Mouse (Mus musculus) kidney, embryonic 16.5 days (tissue): ENCODE measurements around the gene Hs3st3a1. TPM values are rescaled to one million over a fixed set of nuclear protein-coding genes. Genes with fewer than 3 reads are reported as not detected.

ENCODE experiments used
- ATAC-seq: fragments of 200-750 bp; cut with Nextera tagmentation; 2 replicates; pipeline ENCODE4 v1.8.0; 2017; ENCODE audit warnings: moderate TSS enrichment; ENCODE audit not compliant: low FRiP score, low TSS enrichment
- H3K27ac ChIP-seq: fragments of 300-500 bp; sonication (generic); 2 replicates; pipeline ENCODE4 v1.5.1; 2014; ENCODE audit warnings: low read length
- H3K27me3 ChIP-seq: fragments of 300-500 bp; sonication (generic); 2 replicates; pipeline ENCODE4 v1.6.1; 2014; ENCODE audit warnings: low read length, control low read depth, mixed read lengths; ENCODE audit not compliant: insufficient read depth
- H3K36me3 ChIP-seq: fragments of 300-500 bp; sonication (generic); 2 replicates; pipeline ENCODE4 v1.6.1; 2014; ENCODE audit warnings: low read length, control low read depth, mixed read lengths; ENCODE audit not compliant: insufficient read depth
- H3K4me1 ChIP-seq: fragments of 300-500 bp; sonication (generic); 2 replicates; pipeline ENCODE4 v1.6.1; 2014; ENCODE audit warnings: low read length, control low read depth, mixed read lengths; ENCODE audit not compliant: insufficient read depth
- H3K4me2 ChIP-seq: fragments of 300-500 bp; sonication (generic); replicated peaks from 2 replicates; pipeline ENCODE4 v1.6.1; 2014; ENCODE audit warnings: low read depth, low read length
- H3K4me3 ChIP-seq: fragments of 300-500 bp; sonication (generic); 2 replicates; pipeline ENCODE4 v1.5.1; 2014; ENCODE audit warnings: mild to moderate bottlenecking, low read length
- H3K9ac ChIP-seq: fragments of 300-500 bp; sonication (generic); replicated peaks from 2 replicates; pipeline ENCODE4 v1.6.1; 2014; ENCODE audit warnings: low read length
- H3K9me3 ChIP-seq: fragments of 300-500 bp; sonication (generic); 2 replicates; pipeline ENCODE4 v1.6.1; 2016; ENCODE audit warnings: low read length, control low read depth
- WGBS: fragments of 180-500 bp; shearing (Covaris S2); extraction: QIAGEN DNeasy Blood & Tissue Kit; methylation state at CpG from one replicate; pipeline ENCODE4 v1.1.7; 2014; 5-methylcytosine and 5-hydroxymethylcytosine counted together
- polyA plus RNA-seq: library from polyadenylated mRNA; unstranded; fragments of >200 nt; fragmentation: Nextera tagmentation; extraction: Ambion mirVana; gene quantifications from 2 replicates; pipeline ENCODE4 v1.2.1, GENCODE M21; 2015

Gene Hs3st3a1
- 1.6 and 1.9 TPM in 2 replicates for polyA plus RNA-seq

DNA sequence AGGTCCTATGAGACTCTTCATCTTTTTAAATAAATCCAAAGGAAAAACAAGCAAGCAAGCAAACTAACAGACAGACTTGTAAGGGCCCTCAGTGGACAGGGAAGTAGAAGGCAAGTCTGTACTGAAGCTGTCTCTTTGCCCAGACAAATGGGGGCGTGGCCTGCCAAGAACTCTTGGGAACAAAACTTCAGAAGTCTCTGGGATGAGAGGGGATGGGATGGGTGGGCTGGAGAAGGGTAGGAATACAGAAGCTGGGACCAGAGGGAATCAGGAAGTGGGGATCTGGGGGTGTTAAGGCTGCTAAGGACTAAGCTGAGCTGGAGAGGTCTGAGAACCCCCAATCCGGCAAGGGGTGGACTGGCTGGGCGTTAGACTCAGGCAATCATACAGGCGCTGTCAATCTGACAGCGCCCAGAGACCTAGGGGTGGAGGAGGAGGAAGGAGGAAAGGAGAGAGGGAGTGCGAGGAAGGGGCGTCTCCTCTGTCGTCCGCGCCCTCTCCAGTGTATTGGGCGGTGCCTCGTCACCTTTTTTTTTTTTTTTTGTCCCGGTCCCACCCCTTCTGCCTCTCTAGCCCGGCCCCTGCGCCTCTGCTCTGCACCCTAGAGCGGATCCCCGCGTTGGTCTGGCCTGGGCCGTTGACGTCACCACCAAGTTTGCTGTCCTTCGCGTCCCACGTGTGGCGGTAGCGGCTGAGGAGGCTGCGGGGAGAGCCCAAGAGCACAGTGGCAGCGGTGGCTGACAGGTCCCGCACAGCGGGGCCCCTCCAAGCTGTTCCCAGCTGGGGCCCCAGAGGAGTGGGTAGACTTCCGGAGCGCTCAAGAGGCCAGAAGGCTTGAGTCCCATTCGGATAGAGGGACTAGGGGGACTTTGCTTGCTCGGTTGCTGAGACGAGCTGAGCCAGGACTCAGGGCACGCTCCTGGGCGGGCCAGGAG lies at the start of gene Hs3st3a1:
Gene Hs3st3a1 (plus strand): TSS at position 722 of the 935 bp plus-strand sequence.
- under 1% methylated on average over 34 of the region's 36 CpGs for WGBS
- Histone ChIP-seq H3K4me1 (peaks cover 11% of the 10 kb centered on the region), H3K27ac (peak within 1 kb of the TSS; percentile 47), H3K27me3 (peaks cover 34% of the 10 kb centered on the region), H3K4me3 (peak within 1 kb of the TSS; percentile 64), H3K9ac (peak within 1 kb of the TSS; percentile 81), H3K4me2 (peak within 1 kb of the TSS; percentile 98), H3K9me3 (no peaks in the 10 kb centered on the region), H3K36me3 (no peaks in the 10 kb centered on the region)
- ATAC-seq: peak; percentile 92

DNA sequence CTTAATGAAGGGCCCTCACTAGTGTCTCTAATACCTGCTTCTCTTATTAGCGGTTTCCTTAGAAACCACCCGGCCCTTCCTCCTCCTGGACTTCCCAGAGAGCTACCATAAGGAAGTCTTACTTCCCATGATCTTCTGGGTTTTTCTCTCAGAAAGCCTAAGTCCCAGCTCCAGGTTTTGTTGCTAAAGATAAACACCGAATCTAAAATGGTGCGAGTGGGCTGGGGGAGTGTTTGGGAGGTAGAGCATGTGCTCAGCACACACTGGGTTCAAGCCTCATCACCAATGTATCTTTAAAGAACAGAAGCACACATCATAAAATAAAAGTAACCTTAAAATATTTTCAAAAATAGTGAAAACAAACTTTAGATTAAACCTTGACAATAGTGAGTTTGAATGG lies 48.8 kb upstream of the Hs3st3a1 start:
- H3K27ac ChIP-seq: no peak overlapping the region
- no peak overlapping the region for H3K4me3 ChIP-seq
- no peak overlapping the region for H3K9ac ChIP-seq
- no peak for ATAC-seq
- H3K36me3 ChIP-seq: no peaks in the 10 kb centered on the region
- no peaks in the 10 kb centered on the region for H3K4me1 ChIP-seq
- H3K27me3 ChIP-seq: no peaks in the 10 kb centered on the region
- 85% methylated on average over 4 of the region's 4 CpGs for WGBS
- no peak overlapping the region for H3K4me2 ChIP-seq
- no peaks in the 10 kb centered on the region for H3K9me3 ChIP-seq

DNA sequence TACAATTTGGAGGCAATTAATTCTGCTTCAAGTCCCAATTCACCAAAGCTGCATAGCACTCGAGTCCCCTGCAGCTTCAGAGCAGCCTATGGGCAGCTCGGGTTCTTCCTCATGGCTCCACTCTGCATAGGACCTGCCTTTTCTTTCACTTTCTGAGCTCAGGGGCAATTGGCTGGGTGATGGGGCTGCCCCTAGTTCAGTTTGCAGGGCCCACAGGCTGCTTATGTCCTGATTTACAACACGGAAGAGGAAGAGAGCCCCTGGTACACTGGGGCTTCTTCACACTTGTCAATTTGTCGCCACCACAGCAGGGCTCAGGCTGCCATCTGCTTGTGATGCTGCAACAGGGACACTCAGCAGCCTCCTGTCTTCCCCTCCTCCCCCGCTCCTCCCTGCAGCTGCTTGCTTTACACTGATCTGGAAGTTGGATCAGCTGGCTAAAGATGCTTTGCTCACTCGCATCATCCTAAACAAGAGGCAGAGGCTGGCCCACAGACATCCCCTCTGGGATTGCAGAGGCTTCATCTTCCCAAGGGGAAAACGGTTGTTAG lies 38.7 kb upstream of the Hs3st3a1 start:
- no peak overlapping the region for H3K27ac ChIP-seq
- H3K4me2 ChIP-seq: peak overlapping the region; percentile 38
- peaks cover 8% of the 10 kb centered on the region; the same call in 1 of the 2 replicates for H3K4me1 ChIP-seq
- no peaks in the 10 kb centered on the region for H3K9me3 ChIP-seq
- WGBS: 8% methylated on average over 7 of the region's 7 CpGs
- peak; percentile 51; the same call in 1 of the 2 replicates for ATAC-seq
- H3K4me3 ChIP-seq: peak overlapping the region; percentile 18
- no peak overlapping the region for H3K9ac ChIP-seq
- H3K27me3 ChIP-seq: no peaks in the 10 kb centered on the region
- H3K36me3 ChIP-seq: no peaks in the 10 kb centered on the region

DNA sequence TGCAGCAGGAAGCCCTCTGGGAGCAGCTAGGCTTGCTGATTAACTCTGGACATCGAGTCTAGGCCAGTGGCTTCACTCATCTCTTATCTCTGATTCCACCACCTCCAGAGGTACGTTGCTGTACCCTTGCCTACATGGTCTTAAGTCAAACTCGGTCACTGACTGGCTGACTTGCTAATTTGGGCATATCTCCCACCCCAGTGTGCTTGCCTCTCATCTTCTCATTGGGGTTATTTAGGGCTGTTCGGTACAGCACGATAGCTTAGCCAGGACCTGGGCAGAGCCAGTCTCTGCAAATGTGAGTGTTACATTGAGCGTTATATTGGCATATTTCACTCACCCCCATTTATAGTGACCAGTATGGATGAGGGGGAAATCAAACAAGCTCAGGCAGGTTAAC lies 38.2 kb upstream of the Hs3st3a1 start:
- no peaks in the 10 kb centered on the region for H3K36me3 ChIP-seq
- H3K4me1 ChIP-seq: peaks cover 8% of the 10 kb centered on the region; the same call in 1 of the 2 replicates
- H3K9me3 ChIP-seq: no peaks in the 10 kb centered on the region
- no peaks in the 10 kb centered on the region for H3K27me3 ChIP-seq
- no peak overlapping the region for H3K9ac ChIP-seq
- no peak overlapping the region for H3K4me3 ChIP-seq
- H3K4me2 ChIP-seq: no peak overlapping the region
- H3K27ac ChIP-seq: no peak overlapping the region
- ATAC-seq: no peak
- WGBS: 59% methylated on average over 6 of the region's 6 CpGs

DNA sequence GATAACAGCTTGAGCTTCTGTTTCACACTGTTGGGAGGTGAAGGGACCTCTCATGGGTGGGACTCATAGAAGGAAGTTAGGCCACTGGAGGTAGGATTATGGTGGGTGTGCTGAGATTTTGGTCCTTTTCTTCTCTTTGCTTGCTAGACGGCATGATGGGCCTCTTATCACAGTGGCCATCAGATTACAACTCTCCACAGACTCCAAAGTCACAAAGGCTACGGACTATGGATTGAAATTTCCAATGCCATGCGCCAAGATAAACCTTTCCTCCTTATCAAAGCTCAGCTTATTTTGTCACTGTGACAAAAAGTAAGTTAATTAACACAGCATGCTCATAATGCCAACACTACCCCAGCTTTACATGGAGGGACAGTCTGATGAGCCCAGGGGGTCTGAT lies 37.5 kb upstream of the Hs3st3a1 start:
- WGBS: 76% methylated on average over 3 of the region's 3 CpGs
- no peak overlapping the region for H3K9ac ChIP-seq
- H3K9me3 ChIP-seq: no peaks in the 10 kb centered on the region
- peaks cover 8% of the 10 kb centered on the region; the same call in 1 of the 2 replicates for H3K4me1 ChIP-seq
- H3K27ac ChIP-seq: no peak overlapping the region
- ATAC-seq: no peak
- H3K4me3 ChIP-seq: no peak overlapping the region
- no peak overlapping the region for H3K4me2 ChIP-seq
- no peaks in the 10 kb centered on the region for H3K36me3 ChIP-seq
- no peaks in the 10 kb centered on the region for H3K27me3 ChIP-seq

DNA sequence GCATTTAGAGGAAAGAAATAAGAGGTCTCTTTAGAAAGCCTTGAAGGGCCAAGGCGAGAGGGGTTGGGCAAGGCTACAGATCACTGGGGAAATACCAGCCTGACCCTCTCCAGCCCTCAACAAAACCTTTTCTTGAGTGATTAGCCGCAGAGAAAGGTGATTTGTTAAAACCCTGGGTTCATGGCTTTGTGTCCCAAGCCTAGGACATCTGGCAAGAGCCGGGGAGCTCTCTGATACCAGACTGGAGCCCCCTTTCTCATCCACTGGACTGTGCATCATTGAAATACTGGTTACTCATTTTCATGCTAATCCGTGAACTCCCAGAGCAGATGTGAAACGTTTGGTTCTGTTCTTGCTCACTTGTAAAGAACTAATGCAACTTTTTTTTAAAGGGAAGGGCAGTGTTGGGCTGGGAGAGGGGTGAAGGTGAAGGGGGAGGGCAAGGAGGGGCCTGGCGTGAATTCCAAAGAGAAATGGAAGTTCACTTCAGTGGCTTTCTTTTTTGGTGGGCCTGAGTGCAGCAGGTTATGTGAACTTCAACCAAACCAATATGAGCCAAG lies 34.5 kb upstream of the Hs3st3a1 start:
- no peak overlapping the region for H3K4me2 ChIP-seq
- H3K9ac ChIP-seq: no peak overlapping the region
- peaks cover 8% of the 10 kb centered on the region; the same call in 1 of the 2 replicates for H3K4me1 ChIP-seq
- no peaks in the 10 kb centered on the region for H3K9me3 ChIP-seq
- H3K27ac ChIP-seq: no peak overlapping the region
- no peak for ATAC-seq
- no peak overlapping the region for H3K4me3 ChIP-seq
- WGBS: 73% methylated on average over 6 of the region's 6 CpGs
- H3K27me3 ChIP-seq: no peaks in the 10 kb centered on the region
- no peaks in the 10 kb centered on the region for H3K36me3 ChIP-seq

DNA sequence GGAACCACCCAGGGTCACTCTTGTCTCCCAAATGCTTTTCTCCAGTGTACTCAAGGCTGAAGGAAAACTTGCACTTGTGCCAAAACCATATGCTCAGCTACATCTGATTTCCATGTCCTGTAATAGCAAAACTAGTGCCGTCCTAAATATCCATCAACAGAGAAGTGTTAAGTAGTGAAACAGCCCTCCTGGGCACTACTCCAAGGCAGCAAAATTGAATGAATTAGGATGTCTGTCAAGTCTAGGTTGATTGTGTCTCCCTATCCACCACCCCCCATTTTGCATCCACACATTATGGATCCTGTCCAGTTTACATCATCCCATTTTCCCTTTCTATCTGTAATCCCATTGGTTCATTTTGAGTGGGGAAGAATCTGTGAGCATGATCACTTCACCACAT lies 16.2 kb upstream of the Hs3st3a1 start:
- Histone ChIP-seq H3K27me3 (no peaks in the 10 kb centered on the region), H3K36me3 (no peaks in the 10 kb centered on the region), H3K4me2 (no peak overlapping the region), H3K9me3 (peaks cover 8% of the 10 kb centered on the region), H3K9ac (no peak overlapping the region), H3K4me1 (no peaks in the 10 kb centered on the region), H3K4me3 (no peak overlapping the region), H3K27ac (no peak overlapping the region)
- 69% methylated on average over 1 of the region's 1 CpGs for WGBS
- ATAC-seq: no peak

DNA sequence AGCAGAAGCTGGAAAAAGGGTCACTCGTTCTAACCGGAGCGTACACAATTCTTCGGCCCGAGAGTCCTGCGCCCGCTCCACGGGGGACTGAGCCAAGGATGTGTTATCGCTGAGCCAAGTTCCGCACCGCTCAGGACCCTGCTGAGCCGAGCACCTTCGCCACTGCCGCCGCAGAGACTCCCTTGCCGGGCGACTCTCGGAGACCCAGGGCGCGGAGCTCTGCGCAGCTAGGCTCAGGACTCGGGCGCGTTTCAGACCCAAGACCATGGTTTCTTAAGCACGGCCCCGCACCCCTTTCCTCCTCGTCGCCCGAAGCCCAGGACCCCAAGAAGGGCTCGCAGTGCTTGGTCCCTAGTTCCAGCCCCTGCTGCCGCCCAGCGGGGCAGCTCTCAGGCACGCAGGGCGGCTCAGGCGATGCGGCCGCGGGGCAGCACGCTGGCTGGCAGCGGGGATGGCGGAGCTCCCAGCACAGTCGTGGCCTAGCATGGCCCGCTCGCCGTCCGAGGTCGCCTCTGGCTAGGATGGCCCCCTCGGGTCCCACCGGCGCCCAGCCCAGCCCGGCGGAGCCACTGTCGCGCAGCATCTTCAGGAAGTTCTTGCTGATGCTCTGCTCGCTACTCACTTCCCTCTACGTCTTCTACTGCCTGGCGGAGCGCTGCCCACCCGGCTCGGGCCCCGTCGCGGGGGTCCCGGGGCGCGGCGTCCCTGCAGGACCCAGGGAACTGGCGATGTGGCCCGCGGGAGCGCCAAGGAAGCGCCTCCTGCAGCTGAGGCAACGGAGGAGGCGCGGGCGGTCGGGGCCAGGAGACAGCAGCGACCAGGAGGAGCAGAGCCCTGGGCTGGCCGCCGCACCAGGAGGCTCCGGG lies 647 bp downstream of the Hs3st3a1 start:
- Histone ChIP-seq H3K9me3 (no peaks in the 10 kb centered on the region), H3K4me2 (peak overlapping the region; percentile 98), H3K4me1 (peaks cover 11% of the 10 kb centered on the region), H3K27ac (peak overlapping the region; percentile 47), H3K9ac (peak overlapping the region; percentile 81), H3K27me3 (peaks cover 35% of the 10 kb centered on the region), H3K36me3 (no peaks in the 10 kb centered on the region), H3K4me3 (peak overlapping the region; percentile 64)
- under 1% methylated on average over 81 of the region's 81 CpGs for WGBS
- peak; percentile 81 for ATAC-seq

DNA sequence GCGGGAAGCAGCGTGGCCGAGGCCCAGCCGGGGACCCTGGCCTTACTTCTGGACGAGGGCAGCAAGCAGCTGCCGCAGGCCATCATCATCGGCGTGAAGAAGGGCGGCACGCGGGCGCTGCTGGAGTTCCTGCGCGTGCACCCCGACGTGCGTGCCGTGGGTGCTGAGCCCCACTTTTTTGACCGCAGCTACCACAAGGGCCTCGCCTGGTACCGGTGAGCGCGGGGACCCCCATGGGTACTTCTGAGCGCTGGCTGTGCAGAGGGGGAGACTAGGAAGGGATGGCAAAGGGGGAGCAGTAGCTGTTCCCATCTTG lies 1.2 kb downstream of the Hs3st3a1 start, which contains the start of gene F930015N05Rik:
Gene F930015N05Rik (minus strand): TSS at position 242 of the 316 bp plus-strand sequence.
- no peaks in the 10 kb centered on the region for H3K36me3 ChIP-seq
- peaks cover 35% of the 10 kb centered on the region for H3K27me3 ChIP-seq
- WGBS: under 1% methylated on average over 22 of the region's 24 CpGs
- no peak for ATAC-seq
- H3K27ac ChIP-seq: peak within 1 kb of the TSS; percentile 47
- H3K4me2 ChIP-seq: peak within 1 kb of the TSS; percentile 98
- peaks cover 11% of the 10 kb centered on the region for H3K4me1 ChIP-seq
- no peaks in the 10 kb centered on the region for H3K9me3 ChIP-seq
- H3K4me3 ChIP-seq: peak within 1 kb of the TSS; percentile 64
- H3K9ac ChIP-seq: peak within 1 kb of the TSS; percentile 81
